Mouse (Mus musculus): ENCODE data around the gene Rita1.

GRCm38 (mm10) chr5:120588569-120589094 lies 23.8 kb downstream of the Rita1 start, which contains the start of the genes Tpcn1 and Iqcd:
- peak; percentile 95 for TF ChIP-seq POLR2A (IDR thresholded peaks at IDR 0.05; ENCODE audit: insufficient read depth, low read length)
- TF ChIP-seq EP300 (IDR thresholded peaks at IDR 0.05; ENCODE audit: insufficient read depth, low read depth, low read length) = no peak
